Mouse (Mus musculus) MEL (cell line): ENCODE results near the gene Cd248. TPM values are rescaled to one million over a fixed set of nuclear protein-coding genes. Genes with fewer than 3 reads are reported as not detected.

ENCODE experiments used
- DNase-seq: peaks from one replicate; pipeline ENCODE4 v3.0.0; 2011; ENCODE audit warnings: low read depth, low spot score
- H3K27ac ChIP-seq: 2 replicates; pipeline ENCODE4 v1.5.1; 2012; ENCODE audit warnings: low read depth, mild to moderate bottlenecking, control low read depth, low read length, moderate library complexity; ENCODE audit not compliant: control insufficient read depth
- H3K27me3 ChIP-seq, 2 experiments: fragments of 150-350 bp in 1 of 2; sonication (generic) in 1 of 2; 2 replicates each; pipeline ENCODE4 v1.6.1; 2012; ENCODE audit warnings: low read length in 2 of 2, mild to moderate bottlenecking in 2 of 2, improper control_type of control experiment in 1 of 2, moderate library complexity in 1 of 2; ENCODE audit not compliant: insufficient read depth in 2 of 2, control insufficient read depth in 1 of 2
- H3K36me3 ChIP-seq, 2 experiments: 2 replicates each; pipeline ENCODE4 v1.6.1; 2012 to 2014; ENCODE audit warnings: low read length in 2 of 2, improper control_type of control experiment in 1 of 2, inconsistent platforms in 1 of 2, mild to moderate bottlenecking in 1 of 2; ENCODE audit not compliant: insufficient read depth in 2 of 2, control insufficient read depth in 1 of 2
- H3K4me1 ChIP-seq, 2 experiments: fragments of 150-350 bp in 1 of 2; sonication (generic) in 1 of 2; 2 replicates each; pipeline ENCODE4 v1.6.1; 2012; ENCODE audit warnings: low read length in 2 of 2, improper control_type of control experiment in 1 of 2, mild to moderate bottlenecking in 1 of 2; ENCODE audit not compliant: insufficient read depth in 2 of 2, control insufficient read depth in 1 of 2
- H3K4me3 ChIP-seq, 2 experiments: fragments of 150-350 bp in 1 of 2; sonication (generic) in 1 of 2; 2 replicates each; pipeline ENCODE4 v1.5.1; 2012; ENCODE audit warnings: low read depth in 2 of 2, low read length in 2 of 2, mild to moderate bottlenecking in 2 of 2, moderate library complexity in 2 of 2, control low read depth in 1 of 2, improper control_type of control experiment in 1 of 2; ENCODE audit not compliant: control insufficient read depth in 1 of 2, insufficient read depth in 1 of 2
- H3K79me2 ChIP-seq: 2 replicates; pipeline ENCODE4 v1.6.1; 2012; ENCODE audit warnings: mild to moderate bottlenecking, low read length, moderate library complexity; ENCODE audit not compliant: control insufficient read depth, poor library complexity, insufficient read depth
- H3K9ac ChIP-seq: 2 replicates; pipeline ENCODE4 v1.6.1; 2012; ENCODE audit warnings: low read depth, mild to moderate bottlenecking, control low read depth, low read length, moderate library complexity; ENCODE audit not compliant: control insufficient read depth, poor library complexity, severe bottlenecking
- H3K9me3 ChIP-seq: fragments of 150-350 bp; sonication (generic); replicated peaks from 2 replicates; pipeline ENCODE4 v1.6.1; 2012; ENCODE audit warnings: mild to moderate bottlenecking, low read length, improper control_type of control experiment, moderate library complexity; ENCODE audit not compliant: insufficient read depth
- BHLHE40 ChIP-seq: IDR thresholded peaks from 2 replicates; pipeline ENCODE4 v1.6.1; 2012; ENCODE audit warnings: low read depth, mild to moderate bottlenecking, inconsistent platforms, low read length, improper control_type of control experiment, borderline replicate concordance
- CHD1 ChIP-seq: IDR thresholded peaks from 2 replicates; pipeline ENCODE4 v1.6.1; 2012; ENCODE audit warnings: low read depth, mild to moderate bottlenecking, inconsistent platforms, low read length, improper control_type of control experiment
- E2F4 ChIP-seq: IDR thresholded peaks from 2 replicates; pipeline ENCODE4 v1.6.1; 2011; ENCODE audit warnings: low read depth, low read length, improper control_type of control experiment, borderline replicate concordance
- ELF1 ChIP-seq: IDR thresholded peaks from 2 replicates; pipeline ENCODE4 v1.6.1; 2014; ENCODE audit warnings: low read depth, mild to moderate bottlenecking, inconsistent platforms, low read length, improper control_type of control experiment, moderate library complexity
- ETS1 ChIP-seq: IDR thresholded peaks from 2 replicates; pipeline ENCODE4 v1.6.1; 2012; ENCODE audit warnings: low read depth, mild to moderate bottlenecking, inconsistent platforms, low read length, improper control_type of control experiment, moderate library complexity
- GABPA ChIP-seq: IDR thresholded peaks from 2 replicates; pipeline ENCODE4 v1.6.1; 2012; ENCODE audit warnings: low read depth, mild to moderate bottlenecking, inconsistent platforms, low read length, improper control_type of control experiment, moderate library complexity
- GATA1 ChIP-seq: IDR thresholded peaks from 2 replicates; pipeline ENCODE4 v1.6.1; 2011; ENCODE audit warnings: low read depth, low read length, improper control_type of control experiment
- HCFC1 ChIP-seq: IDR thresholded peaks from 2 replicates; pipeline ENCODE4 v1.6.1; 2012; ENCODE audit warnings: low read depth, mild to moderate bottlenecking, inconsistent platforms, low read length, improper control_type of control experiment, moderate library complexity
- JUND ChIP-seq: IDR thresholded peaks from 2 replicates; pipeline ENCODE4 v1.6.1; 2011; ENCODE audit warnings: low read depth, mild to moderate bottlenecking, improper control_type of control experiment, low read length
- KAT2A ChIP-seq: conservative IDR thresholded peaks from 2 replicates; pipeline ENCODE4 v1.6.1; 2012; ENCODE audit warnings: low read depth, low read length, improper control_type of control experiment, inconsistent platforms
- MAFK ChIP-seq: IDR thresholded peaks from 2 replicates; pipeline ENCODE4 v1.6.1; 2011; ENCODE audit warnings: low read depth, mild to moderate bottlenecking, low read length, improper control_type of control experiment, borderline replicate concordance
- MXI1 ChIP-seq: IDR thresholded peaks from 2 replicates; pipeline ENCODE4 v1.6.1; 2011; ENCODE audit warnings: mild to moderate bottlenecking, low read depth, low read length, improper control_type of control experiment
- MYB ChIP-seq: IDR thresholded peaks from 2 replicates; pipeline ENCODE4 v1.6.1; 2011; ENCODE audit warnings: mild to moderate bottlenecking, low read depth, low read length, improper control_type of control experiment
- NRF1 ChIP-seq: IDR thresholded peaks from 2 replicates; pipeline ENCODE4 v1.6.1; 2014; ENCODE audit warnings: low read depth, mild to moderate bottlenecking, inconsistent platforms, low read length, improper control_type of control experiment, moderate library complexity; ENCODE audit not compliant: poor library complexity, insufficient read depth, severe bottlenecking
- POLR2A ChIP-seq, 2 experiments: IDR thresholded peaks; 2 replicates each; pipeline ENCODE4 v1.6.1; 2011 to 2012; ENCODE audit warnings: low read length in 2 of 2, mild to moderate bottlenecking in 2 of 2, control low read depth in 1 of 2, improper control_type of control experiment in 1 of 2, low read depth in 1 of 2, moderate library complexity in 1 of 2; ENCODE audit not compliant: control insufficient read depth in 1 of 2, insufficient read depth in 1 of 2, poor library complexity in 1 of 2
- POLR2AphosphoS5 ChIP-seq: IDR thresholded peaks from 2 replicates; pipeline ENCODE4 v1.6.1; 2012; ENCODE audit warnings: low read depth, borderline replicate concordance, mild to moderate bottlenecking, inconsistent platforms, low read length, moderate library complexity, mixed read lengths
- RCOR1 ChIP-seq: IDR thresholded peaks from 2 replicates; pipeline ENCODE4 v1.6.1; 2012; ENCODE audit warnings: low read depth, mild to moderate bottlenecking, inconsistent platforms, low read length, improper control_type of control experiment
- SIN3A ChIP-seq: IDR thresholded peaks from 2 replicates; pipeline ENCODE4 v1.6.1; 2012; ENCODE audit warnings: low read length, improper control_type of control experiment, inconsistent platforms
- TBP ChIP-seq: IDR thresholded peaks from 2 replicates; pipeline ENCODE4 v1.8.0; 2011; ENCODE audit warnings: low read depth, low read length, improper control_type of control experiment
- TCF12 ChIP-seq: IDR thresholded peaks from 2 replicates; pipeline ENCODE4 v1.6.1; 2014; ENCODE audit warnings: low read depth, mild to moderate bottlenecking, inconsistent platforms, low read length, improper control_type of control experiment, moderate library complexity
- ZNF384 ChIP-seq: IDR thresholded peaks from 2 replicates; pipeline ENCODE4 v1.6.1; 2012; ENCODE audit warnings: low read depth, mild to moderate bottlenecking, inconsistent platforms, low read length, improper control_type of control experiment
- polyA plus RNA-seq, 2 experiments: library from polyadenylated mRNA; stranded (reverse) in 1 of 2; unstranded in 1 of 2; fragments of >175 nt in 1 of 2; fragments of >200 nt in 1 of 2; gene quantifications; 2 replicates each; pipeline versions ENCODE4 v1.2.1 to v1.2.4; 2012; ENCODE audit warnings: low replicate concordance in 2 of 2, low read depth in 1 of 2; ENCODE audit not compliant: insufficient read length in 2 of 2, insufficient read depth in 1 of 2, missing spikeins in 1 of 2
- total RNA-seq: library from RNA; depleted of rRNA; stranded (reverse); fragments of 300-350 nt; gene quantifications from 2 replicates; pipeline ENCODE4 v1.2.3, GENCODE M21; 2012

Cd248 gene
- total and polyA plus RNA-seq, 3 experiments = 0.27 to 0.86 TPM; not detected in 1

GRCm38 (mm10) chr19:5036577-5036976 lies 31.3 kb upstream of the Cd248 start:
- Histone ChIP-seq H3K27me3 (no peaks in the 10 kb centered on the region), H3K27ac (no peak overlapping the region), H3K4me3 (no peak overlapping the region), H3K4me1 (peaks cover 2 to 18% of the 10 kb centered on the region in 2 experiments), H3K9ac (no peak overlapping the region), H3K36me3 (peaks cover 0 to 5% of the 10 kb centered on the region in 2 experiments; a peak in 1 of 4 replicates), H3K79me2 (peaks cover 11% of the 10 kb centered on the region), H3K9me3 (no peaks in the 10 kb centered on the region)
- DNase-seq = peak; percentile 66
- 0 out of 2 replicates have a peak, but pooled peaks have one; percentile 26 for TF ChIP-seq SIN3A
- peak; percentile 73 for TF ChIP-seq RCOR1
- TF ChIP-seq TBP = no peak
- peak; percentile 41; the same call in 1 of the 2 replicates for TF ChIP-seq ETS1
- TF ChIP-seq GATA1 = peak; percentile 30; the same call in 1 of the 2 replicates

- Histone ChIP-seq H3K9me3 (no peaks in the 10 kb centered on the region), H3K4me3 (peak overlapping the region; percentile 57 to 87), H3K9ac (peak overlapping the region; percentile 78), H3K4me1 (peaks cover 2 to 18% of the 10 kb centered on the region in 2 experiments), H3K27me3 (no peaks in the 10 kb centered on the region), H3K36me3 (peaks cover 0 to 7% of the 10 kb centered on the region in 2 experiments; a peak in 1 of 4 replicates), H3K79me2 (peaks cover 21% of the 10 kb centered on the region), H3K27ac (peak overlapping the region; percentile 5; the same call in 1 of the 2 replicates)
- TF ChIP-seq JUND = no peak
- no peak for TF ChIP-seq POLR2A (IDR thresholded peaks at IDR 0.05; ENCODE audit: control insufficient read depth in 1 of 2, insufficient read depth in 1 of 2, low read depth in 1 of 2, low read length in 2 of 2, poor library complexity in 1 of 2)
- peak; percentile 100 for TF ChIP-seq TBP
- TF ChIP-seq GATA1 = no peak
- peak; percentile 5; the same call in 1 of the 2 replicates for TF ChIP-seq BHLHE40
- TF ChIP-seq E2F4 = no peak
- no peak for TF ChIP-seq POLR2AphosphoS5
- TF ChIP-seq KAT2A = peak; percentile 69; the same call in 1 of the 2 replicates
- TF ChIP-seq MYB = no peak
- no peak for TF ChIP-seq GABPA
- TF ChIP-seq ZNF384 = no peak
- no peak for TF ChIP-seq HCFC1
- TF ChIP-seq CHD1 = no peak
- TF ChIP-seq MAFK = peak; percentile 99
- TF ChIP-seq ELF1 = peak; percentile 79
- peak; percentile 30; the same call in 1 of the 2 replicates for TF ChIP-seq NRF1
- TF ChIP-seq TCF12 = no peak
- TF ChIP-seq SIN3A = peak; percentile 56
- no peak for TF ChIP-seq MXI1
- no peak for TF ChIP-seq ETS1
- peak; percentile 88 for DNase-seq
Observed at GRCm38 (mm10) chr19:5037678-5038571, 30.0 kb upstream of the Cd248 start.
